In genomic region chr2:3658900-3659299, GRCm38 (mm10) we compare ENCODE assay signal across 11 mouse cellular contexts.
DNase-seq lines count a peak whose midpoint lies in the region; ATAC-seq lines count a peak whose summit lies in the region.
"Had no signal": no experiment of that assay in that cellular context is flagged by ENCODE, and none has a peak within 500 bp of the region (broad histone marks: within the 10 kb centered on the region; RNA-seq: fewer than 3 reads in every experiment).

No protein-coding gene starts in this region.

- H3K9ac ChIP-seq in intestine, embryonic 15.5 days = no peak overlapping the region
- H3K9ac ChIP-seq in intestine, embryonic 16.5 days (ENCODE audit: low read depth, low read length) = no peak overlapping the region
- H3K9ac ChIP-seq in midbrain, embryonic 13.5 days (replicated peaks) = no peak overlapping the region

- H3K9me3 ChIP-seq in intestine, embryonic 15.5 days = no peaks in the 10 kb centered on the region
- H3K9me3 ChIP-seq in intestine, embryonic 16.5 days (ENCODE audit: control insufficient read depth, low read length) = no peaks in the 10 kb centered on the region
- H3K9me3 ChIP-seq in midbrain, embryonic 13.5 days = no peaks in the 10 kb centered on the region

- H3K27ac ChIP-seq in intestine, embryonic 15.5 days = no peak overlapping the region
- no peak overlapping the region for H3K27ac ChIP-seq in intestine, embryonic 16.5 days (ENCODE audit: low read length)
- no peak overlapping the region for H3K27ac ChIP-seq in midbrain, embryonic 13.5 days

- no peak overlapping the region for H3K4me2 ChIP-seq in intestine, embryonic 15.5 days (replicated peaks)
- no peak overlapping the region for H3K4me2 ChIP-seq in intestine, embryonic 16.5 days (ENCODE audit: low read depth, low read length)
- H3K4me2 ChIP-seq in midbrain, embryonic 13.5 days (replicated peaks) = no peak overlapping the region

- H3K36me3 ChIP-seq in intestine, embryonic 15.5 days = no peaks in the 10 kb centered on the region
- H3K36me3 ChIP-seq in intestine, embryonic 16.5 days (ENCODE audit: control insufficient read depth, insufficient read depth, low read length) = no peaks in the 10 kb centered on the region
- H3K36me3 ChIP-seq in midbrain, embryonic 13.5 days = no peaks in the 10 kb centered on the region

- ATAC-seq in intestine, embryonic 15.5 days = peak; percentile 41; the same call in 1 of the 2 replicates
- no peak for ATAC-seq in intestine, embryonic 16.5 days
- peak; percentile 34; the same call in 1 of the 2 replicates for ATAC-seq in midbrain, embryonic 13.5 days
- ATAC-seq: intestine, postnatal 0 days had no signal

- 37% methylated on average over 4 of the region's 4 CpGs for WGBS in intestine, embryonic 15.5 days
- WGBS in intestine, embryonic 16.5 days = 25% methylated on average over 4 of the region's 4 CpGs
- WGBS in midbrain, embryonic 13.5 days = 6% methylated on average over 4 of the region's 4 CpGs

- H3K27me3 ChIP-seq in intestine, embryonic 15.5 days (replicated peaks) = no peaks in the 10 kb centered on the region
- H3K27me3 ChIP-seq in intestine, embryonic 16.5 days (replicated peaks; ENCODE audit: control insufficient read depth, insufficient read depth, low read length) = no peaks in the 10 kb centered on the region
- no peaks in the 10 kb centered on the region for H3K27me3 ChIP-seq in midbrain, embryonic 13.5 days

- 0 out of 2 replicates have a peak, but pooled peaks cover 3% of the 10 kb centered on the region for H3K4me1 ChIP-seq in intestine, embryonic 15.5 days (replicated peaks)
- 0 out of 2 replicates have a peak, but pooled peaks cover 4% of the 10 kb centered on the region for H3K4me1 ChIP-seq in intestine, embryonic 16.5 days (ENCODE audit: control insufficient read depth, insufficient read depth, low read length)
- H3K4me1 ChIP-seq in midbrain, embryonic 13.5 days (replicated peaks) = peaks cover 15% of the 10 kb centered on the region; the same call in 1 of the 2 replicates

- DNase-seq in thymus, postnatal 25 days = peak; percentile 35
- no peak for DNase-seq in thymus, postnatal 14 days
- DNase-seq in thymus, postnatal 36 days = peak; percentile 22 to 30
- no peak for DNase-seq in frontal cortex, adult 2 months (ENCODE audit: extremely low spot score in 1 of 2, low spot score in 1 of 2)
- DNase-seq in layer of hippocampus, postnatal 14 days (ENCODE audit: low spot score in 2 of 2) = no peak
- DNase-seq: adrenal gland, postnatal 25 days; cerebellum, adult 9-10 months had no signal

- no peak overlapping the region for H3K4me3 ChIP-seq in intestine, embryonic 15.5 days (replicated peaks)
- H3K4me3 ChIP-seq in intestine, embryonic 16.5 days (ENCODE audit: low read length) = no peak overlapping the region
- no peak overlapping the region for H3K4me3 ChIP-seq in midbrain, embryonic 13.5 days (replicated peaks)

Comparison
In these comparisons a context has a peak if more than half of its experiments do, and no peak if none do; other contexts are left out.
1. DNase-seq: peak in thymus, postnatal 25 days (single experiment) and thymus, postnatal 36 days (2 of 2); none in thymus, postnatal 14 days (single experiment), frontal cortex, adult 2 months (0 of 2) and layer of hippocampus, postnatal 14 days (0 of 2).